Mouse (Mus musculus): Measurements from ENCODE around the gene Pde4d. TPM values are rescaled to one million over a fixed set of nuclear protein-coding genes. Genes with fewer than 3 reads are reported as not detected.

Pde4d gene
- polyA plus RNA-seq, 1 experiment from 2014 or later = 14.6 TPM

- DNase-seq (ENCODE audit: low spot score) = no peak
- Histone ChIP-seq H3K27me3 (ENCODE audit: control insufficient read depth, insufficient read depth, low read length) (no peaks in the 10 kb centered on the region), H3K9ac (replicated peaks; ENCODE audit: low read length) (no peak overlapping the region), H3K36me3 (replicated peaks; ENCODE audit: control insufficient read depth, insufficient read depth, low read depth, low read length) (no peaks in the 10 kb centered on the region), H3K9me3 (replicated peaks; ENCODE audit: control insufficient read depth, low read length) (no peaks in the 10 kb centered on the region), H3K27ac (replicated peaks; ENCODE audit: low read depth, low read length) (no peak overlapping the region), H3K4me3 (ENCODE audit: low read depth, low read length) (no peak overlapping the region), H3K4me2 (ENCODE audit: low read depth, low read length) (no peak overlapping the region), H3K4me1 (ENCODE audit: control insufficient read depth, insufficient read depth, low read length) (no peaks in the 10 kb centered on the region)
- no peak for ATAC-seq (replicated peaks; ENCODE audit: insufficient number of reproducible peaks, low FRiP score, low TSS enrichment, low read depth)
- 63% methylated on average over 8 of the region's 8 CpGs for WGBS
Measured at GRCm38 (mm10) chr13:108497768-108498167, 48.0 kb downstream of the Pde4d start.

- 65% methylated on average over 9 of the region's 9 CpGs for WGBS
- Histone ChIP-seq H3K27me3 (ENCODE audit: control insufficient read depth, insufficient read depth, low read length) (no peaks in the 10 kb centered on the region), H3K9ac (replicated peaks; ENCODE audit: low read length) (no peak overlapping the region), H3K4me3 (ENCODE audit: low read depth, low read length) (no peak overlapping the region), H3K9me3 (replicated peaks; ENCODE audit: control insufficient read depth, low read length) (no peaks in the 10 kb centered on the region), H3K27ac (replicated peaks; ENCODE audit: low read depth, low read length) (no peak overlapping the region), H3K4me2 (ENCODE audit: low read depth, low read length) (no peak overlapping the region), H3K4me1 (ENCODE audit: control insufficient read depth, insufficient read depth, low read length) (no peaks in the 10 kb centered on the region), H3K36me3 (replicated peaks; ENCODE audit: control insufficient read depth, insufficient read depth, low read depth, low read length) (no peaks in the 10 kb centered on the region)
- ATAC-seq (replicated peaks; ENCODE audit: insufficient number of reproducible peaks, low FRiP score, low TSS enrichment, low read depth) (peak; percentile 55; the same call in 1 of the 2 replicates), DNase-seq (ENCODE audit: low spot score) (peak; percentile 45)
Measured at GRCm38 (mm10) chr13:108498247-108498743, 48.5 kb downstream of the Pde4d start.

- no peak overlapping the region for H3K27ac ChIP-seq (replicated peaks; ENCODE audit: low read depth, low read length)
- no peak overlapping the region for H3K4me3 ChIP-seq (ENCODE audit: low read depth, low read length)
- peak; percentile 22 for DNase-seq (ENCODE audit: low spot score)
- H3K9me3 ChIP-seq (replicated peaks; ENCODE audit: control insufficient read depth, low read length) = no peaks in the 10 kb centered on the region
- no peaks in the 10 kb centered on the region for H3K27me3 ChIP-seq (ENCODE audit: control insufficient read depth, insufficient read depth, low read length)
- no peak overlapping the region for H3K9ac ChIP-seq (replicated peaks; ENCODE audit: low read length)
- no peak for ATAC-seq (replicated peaks; ENCODE audit: insufficient number of reproducible peaks, low FRiP score, low TSS enrichment, low read depth)
- H3K4me1 ChIP-seq (ENCODE audit: control insufficient read depth, insufficient read depth, low read length) = no peaks in the 10 kb centered on the region
- 54% methylated on average over 9 of the region's 9 CpGs for WGBS
- H3K4me2 ChIP-seq (ENCODE audit: low read depth, low read length) = no peak overlapping the region
- no peaks in the 10 kb centered on the region for H3K36me3 ChIP-seq (replicated peaks; ENCODE audit: control insufficient read depth, insufficient read depth, low read depth, low read length)
Measured at GRCm38 (mm10) chr13:108498773-108499313, 49.1 kb downstream of the Pde4d start.

- ATAC-seq (replicated peaks; ENCODE audit: insufficient number of reproducible peaks, low FRiP score, low TSS enrichment, low read depth) = no peak
- Histone ChIP-seq H3K4me1 (ENCODE audit: control insufficient read depth, insufficient read depth, low read length) (no peaks in the 10 kb centered on the region), H3K4me3 (ENCODE audit: low read depth, low read length) (no peak overlapping the region), H3K9me3 (replicated peaks; ENCODE audit: control insufficient read depth, low read length) (no peaks in the 10 kb centered on the region), H3K36me3 (replicated peaks; ENCODE audit: control insufficient read depth, insufficient read depth, low read depth, low read length) (no peaks in the 10 kb centered on the region), H3K27ac (replicated peaks; ENCODE audit: low read depth, low read length) (no peak overlapping the region), H3K9ac (replicated peaks; ENCODE audit: low read length) (no peak overlapping the region), H3K27me3 (ENCODE audit: control insufficient read depth, insufficient read depth, low read length) (no peaks in the 10 kb centered on the region), H3K4me2 (ENCODE audit: low read depth, low read length) (no peak overlapping the region)
- 22% methylated on average over 1 of the region's 1 CpGs for WGBS
- DNase-seq (ENCODE audit: low spot score) = peak; percentile 35
Measured at GRCm38 (mm10) chr13:108501386-108501785, 51.6 kb downstream of the Pde4d start.

GRCm38 (mm10) chr13:108524548-108524947 is 74.8 kb downstream of the Pde4d start:
- Histone ChIP-seq H3K9ac (replicated peaks; ENCODE audit: low read length) (no peak overlapping the region), H3K4me3 (ENCODE audit: low read depth, low read length) (no peak overlapping the region), H3K27ac (replicated peaks; ENCODE audit: low read depth, low read length) (no peak overlapping the region), H3K27me3 (ENCODE audit: control insufficient read depth, insufficient read depth, low read length) (no peaks in the 10 kb centered on the region), H3K4me1 (ENCODE audit: control insufficient read depth, insufficient read depth, low read length) (no peaks in the 10 kb centered on the region), H3K4me2 (ENCODE audit: low read depth, low read length) (no peak overlapping the region), H3K9me3 (replicated peaks; ENCODE audit: control insufficient read depth, low read length) (no peaks in the 10 kb centered on the region), H3K36me3 (replicated peaks; ENCODE audit: control insufficient read depth, insufficient read depth, low read depth, low read length) (no peaks in the 10 kb centered on the region)
- ATAC-seq (replicated peaks; ENCODE audit: insufficient number of reproducible peaks, low FRiP score, low TSS enrichment, low read depth) (no peak), DNase-seq (ENCODE audit: low spot score) (no peak)
- 79% methylated on average over 4 of the region's 4 CpGs for WGBS

GRCm38 (mm10) chr13:108524969-108525368 is 75.2 kb downstream of the Pde4d start:
- Histone ChIP-seq H3K9ac (replicated peaks; ENCODE audit: low read length) (no peak overlapping the region), H3K36me3 (replicated peaks; ENCODE audit: control insufficient read depth, insufficient read depth, low read depth, low read length) (no peaks in the 10 kb centered on the region), H3K4me2 (ENCODE audit: low read depth, low read length) (no peak overlapping the region), H3K4me1 (ENCODE audit: control insufficient read depth, insufficient read depth, low read length) (no peaks in the 10 kb centered on the region), H3K9me3 (replicated peaks; ENCODE audit: control insufficient read depth, low read length) (no peaks in the 10 kb centered on the region), H3K4me3 (ENCODE audit: low read depth, low read length) (no peak overlapping the region), H3K27me3 (ENCODE audit: control insufficient read depth, insufficient read depth, low read length) (no peaks in the 10 kb centered on the region), H3K27ac (replicated peaks; ENCODE audit: low read depth, low read length) (no peak overlapping the region)
- WGBS = 89% methylated on average over 6 of the region's 6 CpGs
- ATAC-seq (replicated peaks; ENCODE audit: insufficient number of reproducible peaks, low FRiP score, low TSS enrichment, low read depth) (no peak), DNase-seq (ENCODE audit: low spot score) (no peak)

- Histone ChIP-seq H3K27ac (replicated peaks; ENCODE audit: low read depth, low read length) (no peak overlapping the region), H3K9ac (replicated peaks; ENCODE audit: low read length) (no peak overlapping the region), H3K27me3 (ENCODE audit: control insufficient read depth, insufficient read depth, low read length) (no peaks in the 10 kb centered on the region), H3K36me3 (replicated peaks; ENCODE audit: control insufficient read depth, insufficient read depth, low read depth, low read length) (no peaks in the 10 kb centered on the region), H3K4me1 (ENCODE audit: control insufficient read depth, insufficient read depth, low read length) (no peaks in the 10 kb centered on the region), H3K4me3 (ENCODE audit: low read depth, low read length) (no peak overlapping the region), H3K4me2 (ENCODE audit: low read depth, low read length) (no peak overlapping the region), H3K9me3 (replicated peaks; ENCODE audit: control insufficient read depth, low read length) (no peaks in the 10 kb centered on the region)
- 80% methylated on average over 13 of the region's 13 CpGs for WGBS
- no peak for ATAC-seq (replicated peaks; ENCODE audit: insufficient number of reproducible peaks, low FRiP score, low TSS enrichment, low read depth)
- DNase-seq (ENCODE audit: low spot score) = no peak
Measured at GRCm38 (mm10) chr13:108526258-108527007, 76.7 kb downstream of the Pde4d start.

GRCm38 (mm10) chr13:108527090-108527770 is 77.5 kb downstream of the Pde4d start:
- ATAC-seq (replicated peaks; ENCODE audit: insufficient number of reproducible peaks, low FRiP score, low TSS enrichment, low read depth) (no peak), DNase-seq (ENCODE audit: low spot score) (no peak)
- Histone ChIP-seq H3K36me3 (replicated peaks; ENCODE audit: control insufficient read depth, insufficient read depth, low read depth, low read length) (no peaks in the 10 kb centered on the region), H3K27me3 (ENCODE audit: control insufficient read depth, insufficient read depth, low read length) (no peaks in the 10 kb centered on the region), H3K4me3 (ENCODE audit: low read depth, low read length) (no peak overlapping the region), H3K9ac (replicated peaks; ENCODE audit: low read length) (no peak overlapping the region), H3K9me3 (replicated peaks; ENCODE audit: control insufficient read depth, low read length) (no peaks in the 10 kb centered on the region), H3K4me1 (ENCODE audit: control insufficient read depth, insufficient read depth, low read length) (no peaks in the 10 kb centered on the region), H3K27ac (replicated peaks; ENCODE audit: low read depth, low read length) (no peak overlapping the region), H3K4me2 (ENCODE audit: low read depth, low read length) (no peak overlapping the region)
- WGBS = 87% methylated on average over 7 of the region's 7 CpGs

Measured in embryonic facial prominence, embryonic 11.5 days (tissue).